Mouse (Mus musculus) midbrain, embryonic 16.5 days (tissue): ENCODE data around the gene Pex5. TPM values are rescaled to one million over a fixed set of nuclear protein-coding genes. Genes with fewer than 3 reads are reported as not detected.

Source experiments
- ATAC-seq: fragments of 200-750 bp; cut with Nextera tagmentation; 2 replicates; pipeline ENCODE4 v1.8.0; 2017; ENCODE audit warnings: moderate TSS enrichment
- H3K27ac ChIP-seq: fragments of 300-500 bp; sonication (generic); 2 replicates; pipeline ENCODE4 v1.5.1; 2014; ENCODE audit warnings: mild to moderate bottlenecking, low read length, mixed read lengths
- H3K27me3 ChIP-seq: fragments of 300-500 bp; sonication (generic); 2 replicates; pipeline ENCODE4 v1.6.1; 2014; ENCODE audit warnings: low read depth, low read length, mixed read lengths; ENCODE audit not compliant: control insufficient read depth, insufficient read depth
- H3K36me3 ChIP-seq: fragments of 300-500 bp; sonication (generic); 2 replicates; pipeline ENCODE4 v1.6.1; 2014; ENCODE audit warnings: mild to moderate bottlenecking, low read length, moderate library complexity, mixed read lengths; ENCODE audit not compliant: control insufficient read depth, insufficient read depth
- H3K4me1 ChIP-seq: fragments of 300-500 bp; sonication (generic); 2 replicates; pipeline ENCODE4 v1.6.1; 2014; ENCODE audit warnings: mild to moderate bottlenecking, low read length, mixed read lengths; ENCODE audit not compliant: control insufficient read depth, insufficient read depth
- H3K4me2 ChIP-seq: fragments of 300-500 bp; sonication (generic); 2 replicates; pipeline ENCODE4 v1.6.1; 2014; ENCODE audit warnings: mild to moderate bottlenecking, low read length, mixed read lengths
- H3K4me3 ChIP-seq: fragments of 300-500 bp; sonication (generic); 2 replicates; pipeline ENCODE4 v1.5.1; 2014; ENCODE audit warnings: low read depth, mild to moderate bottlenecking, low read length, moderate library complexity, mixed read lengths
- H3K9ac ChIP-seq: fragments of 300-500 bp; sonication (generic); 2 replicates; pipeline ENCODE4 v1.6.1; 2014; ENCODE audit warnings: low read depth, low read length, mixed read lengths
- H3K9me3 ChIP-seq: fragments of 300-500 bp; sonication (generic); replicated peaks from 2 replicates; pipeline ENCODE4 v1.6.1; 2014; ENCODE audit warnings: mild to moderate bottlenecking, low read length, mixed read lengths; ENCODE audit not compliant: control insufficient read depth, poor library complexity, severe bottlenecking
- WGBS: fragments of 180-500 bp; shearing (Covaris S2); extraction: QIAGEN DNeasy Blood & Tissue Kit; methylation state at CpG from one replicate; pipeline ENCODE4 v1.1.7; 2014; 5-methylcytosine and 5-hydroxymethylcytosine counted together
- polyA plus RNA-seq: library from polyadenylated mRNA; unstranded; fragments of >200 nt; fragmentation: Nextera tagmentation; extraction: Ambion mirVana; gene quantifications from 2 replicates; pipeline ENCODE4 v1.2.1, GENCODE M21; 2015

Gene Pex5
- polyA plus RNA-seq, 1 experiment from 2014 or later: 75.5 TPM

GRCm38 (mm10) chr6:124448959-124449667 is 34.2 kb upstream of the Pex5 start:
- WGBS: 95% methylated on average over 16 of the region's 16 CpGs
- no peak for ATAC-seq
- H3K36me3 ChIP-seq: peaks cover 32% of the 10 kb centered on the region
- H3K9ac ChIP-seq: no peak overlapping the region
- no peak overlapping the region for H3K4me3 ChIP-seq
- no peak overlapping the region for H3K4me2 ChIP-seq
- no peak overlapping the region for H3K27ac ChIP-seq
- no peaks in the 10 kb centered on the region for H3K27me3 ChIP-seq
- no peaks in the 10 kb centered on the region for H3K9me3 ChIP-seq
- H3K4me1 ChIP-seq: no peaks in the 10 kb centered on the region

- no peaks in the 10 kb centered on the region for H3K27me3 ChIP-seq
- H3K36me3 ChIP-seq: peaks cover 37% of the 10 kb centered on the region
- no peak overlapping the region for H3K27ac ChIP-seq
- H3K9me3 ChIP-seq: no peaks in the 10 kb centered on the region
- H3K9ac ChIP-seq: no peak overlapping the region
- H3K4me2 ChIP-seq: no peak overlapping the region
- WGBS: 70% methylated on average over 10 of the region's 10 CpGs
- H3K4me3 ChIP-seq: no peak overlapping the region
- H3K4me1 ChIP-seq: no peaks in the 10 kb centered on the region
- ATAC-seq: 0 out of 2 replicates have a peak, but pooled peaks have one; percentile 22
These were observed 33.5 kb upstream of the Pex5 start for GRCm38 (mm10) chr6:124448186-124448852.

GRCm38 (mm10) chr6:124447356-124447755 is 32.5 kb upstream of the Pex5 start:
- Histone ChIP-seq H3K9me3 (no peaks in the 10 kb centered on the region), H3K4me1 (no peaks in the 10 kb centered on the region), H3K4me2 (no peak overlapping the region), H3K27me3 (no peaks in the 10 kb centered on the region), H3K27ac (no peak overlapping the region), H3K4me3 (no peak overlapping the region), H3K36me3 (peaks cover 34% of the 10 kb centered on the region), H3K9ac (no peak overlapping the region)
- ATAC-seq: no peak
- WGBS: 81% methylated on average over 2 of the region's 2 CpGs

GRCm38 (mm10) chr6:124446459-124446858 is 31.6 kb upstream of the Pex5 start:
- no peak overlapping the region for H3K4me3 ChIP-seq
- no peak overlapping the region for H3K27ac ChIP-seq
- H3K9me3 ChIP-seq: no peaks in the 10 kb centered on the region
- H3K36me3 ChIP-seq: peaks cover 39% of the 10 kb centered on the region
- H3K4me2 ChIP-seq: no peak overlapping the region
- H3K9ac ChIP-seq: no peak overlapping the region
- WGBS: 98% methylated on average over 9 of the region's 9 CpGs
- no peaks in the 10 kb centered on the region for H3K4me1 ChIP-seq
- H3K27me3 ChIP-seq: no peaks in the 10 kb centered on the region
- ATAC-seq: no peak

- 98% methylated on average over 2 of the region's 2 CpGs for WGBS
- no peak for ATAC-seq
These were observed 31.2 kb upstream of the Pex5 start for GRCm38 (mm10) chr6:124446024-124446423.

GRCm38 (mm10) chr6:124443338-124443737 is 28.5 kb upstream of the Pex5 start:
- ATAC-seq: no peak
- Histone ChIP-seq H3K4me1 (no peaks in the 10 kb centered on the region), H3K27me3 (no peaks in the 10 kb centered on the region), H3K4me3 (no peak overlapping the region), H3K9me3 (no peaks in the 10 kb centered on the region), H3K36me3 (peaks cover 27% of the 10 kb centered on the region), H3K4me2 (no peak overlapping the region), H3K9ac (no peak overlapping the region), H3K27ac (no peak overlapping the region)
- WGBS: 85% methylated on average over 2 of the region's 2 CpGs

More at GRCm38 (mm10) chr6:124446024-124446423, 31.2 kb upstream of the Pex5 start:
- no peaks in the 10 kb centered on the region for H3K9me3 ChIP-seq
- no peak overlapping the region for H3K4me3 ChIP-seq
- H3K36me3 ChIP-seq: peaks cover 39% of the 10 kb centered on the region
- no peaks in the 10 kb centered on the region for H3K4me1 ChIP-seq
- no peaks in the 10 kb centered on the region for H3K27me3 ChIP-seq
- H3K27ac ChIP-seq: no peak overlapping the region
- H3K4me2 ChIP-seq: no peak overlapping the region
- H3K9ac ChIP-seq: no peak overlapping the region

GRCm38 (mm10) chr6:124436245-124436644 is 21.4 kb upstream of the Pex5 start:
- H3K4me1 ChIP-seq: no peaks in the 10 kb centered on the region
- no peak overlapping the region for H3K27ac ChIP-seq
- no peaks in the 10 kb centered on the region for H3K9me3 ChIP-seq
- H3K9ac ChIP-seq: no peak overlapping the region
- no peak for ATAC-seq
- H3K4me2 ChIP-seq: no peak overlapping the region
- H3K36me3 ChIP-seq: peaks cover 25% of the 10 kb centered on the region
- 63% methylated on average over 7 of the region's 7 CpGs for WGBS
- H3K4me3 ChIP-seq: no peak overlapping the region
- H3K27me3 ChIP-seq: no peaks in the 10 kb centered on the region

GRCm38 (mm10) chr6:124435173-124435572 is 20.3 kb upstream of the Pex5 start:
- H3K9ac ChIP-seq: no peak overlapping the region
- no peaks in the 10 kb centered on the region for H3K27me3 ChIP-seq
- no peak for ATAC-seq
- H3K4me3 ChIP-seq: no peak overlapping the region
- WGBS: 81% methylated on average over 5 of the region's 5 CpGs
- no peaks in the 10 kb centered on the region for H3K9me3 ChIP-seq
- H3K4me1 ChIP-seq: no peaks in the 10 kb centered on the region
- H3K4me2 ChIP-seq: no peak overlapping the region
- H3K27ac ChIP-seq: no peak overlapping the region
- H3K36me3 ChIP-seq: peaks cover 23% of the 10 kb centered on the region; the same call in 1 of the 2 replicates

GRCm38 (mm10) chr6:124433688-124434324 is 18.9 kb upstream of the Pex5 start:
- no peak overlapping the region for H3K4me3 ChIP-seq
- no peak overlapping the region for H3K27ac ChIP-seq
- no peaks in the 10 kb centered on the region for H3K4me1 ChIP-seq
- ATAC-seq: no peak
- no peak overlapping the region for H3K9ac ChIP-seq
- H3K4me2 ChIP-seq: no peak overlapping the region
- H3K36me3 ChIP-seq: peaks cover 23% of the 10 kb centered on the region; the same call in 1 of the 2 replicates
- WGBS: 89% methylated on average over 8 of the region's 8 CpGs
- H3K9me3 ChIP-seq: no peaks in the 10 kb centered on the region
- no peaks in the 10 kb centered on the region for H3K27me3 ChIP-seq
